Mouse (Mus musculus) testis, adult 2 months (tissue): ENCODE measurements around the gene Zfp39. TPM values are rescaled to one million over a fixed set of nuclear protein-coding genes. Genes with fewer than 3 reads are reported as not detected.

Experiments used
- H3K27ac ChIP-seq: fragments of 200-500 bp; 2 replicates; pipeline ENCODE4 v1.5.1; 2012; ENCODE audit warnings: low read depth, low read length; ENCODE audit not compliant: control insufficient read depth, insufficient read depth
- H3K27me3 ChIP-seq: fragments of 200-500 bp; 2 replicates; pipeline ENCODE4 v1.6.1; 2012; ENCODE audit warnings: mild to moderate bottlenecking, low read length, moderate library complexity; ENCODE audit not compliant: control insufficient read depth, insufficient read depth
- H3K36me3 ChIP-seq: fragments of 200-500 bp; 2 replicates; pipeline ENCODE4 v1.6.1; 2012; ENCODE audit warnings: mild to moderate bottlenecking, low read length; ENCODE audit not compliant: control insufficient read depth, insufficient read depth
- H3K4me1 ChIP-seq: fragments of 200-500 bp; 2 replicates; pipeline ENCODE4 v1.6.1; 2012; ENCODE audit warnings: low read length; ENCODE audit not compliant: control insufficient read depth, insufficient read depth
- H3K4me3 ChIP-seq: fragments of 200-500 bp; 2 replicates; pipeline ENCODE4 v1.5.1; 2012; ENCODE audit warnings: low read depth, mild to moderate bottlenecking, low read length, moderate library complexity, mixed read lengths; ENCODE audit not compliant: control insufficient read depth
- CTCF ChIP-seq: fragments of 200-500 bp; IDR thresholded peaks from 2 replicates; pipeline ENCODE4 v1.5.1; 2012; ENCODE audit warnings: low read depth, mild to moderate bottlenecking, inconsistent platforms, low read length, moderate library complexity; ENCODE audit not compliant: control insufficient read depth, insufficient read depth, insufficient replicate concordance
- POLR2A ChIP-seq: fragments of 200-500 bp; IDR thresholded peaks from 2 replicates; pipeline ENCODE4 v1.6.1; 2012; ENCODE audit warnings: low read depth, mild to moderate bottlenecking, inconsistent platforms, low read length, moderate library complexity; ENCODE audit not compliant: control insufficient read depth
- polyA plus RNA-seq: library from polyadenylated mRNA; depleted of rRNA; stranded (reverse); fragments of >200 nt; gene quantifications from 2 replicates; pipeline ENCODE4 v1.2.3, GENCODE M21; 2012; rRNA removed

Zfp39 gene
- 23.7 and 35.2 TPM in 2 replicates for polyA plus RNA-seq

DNA sequence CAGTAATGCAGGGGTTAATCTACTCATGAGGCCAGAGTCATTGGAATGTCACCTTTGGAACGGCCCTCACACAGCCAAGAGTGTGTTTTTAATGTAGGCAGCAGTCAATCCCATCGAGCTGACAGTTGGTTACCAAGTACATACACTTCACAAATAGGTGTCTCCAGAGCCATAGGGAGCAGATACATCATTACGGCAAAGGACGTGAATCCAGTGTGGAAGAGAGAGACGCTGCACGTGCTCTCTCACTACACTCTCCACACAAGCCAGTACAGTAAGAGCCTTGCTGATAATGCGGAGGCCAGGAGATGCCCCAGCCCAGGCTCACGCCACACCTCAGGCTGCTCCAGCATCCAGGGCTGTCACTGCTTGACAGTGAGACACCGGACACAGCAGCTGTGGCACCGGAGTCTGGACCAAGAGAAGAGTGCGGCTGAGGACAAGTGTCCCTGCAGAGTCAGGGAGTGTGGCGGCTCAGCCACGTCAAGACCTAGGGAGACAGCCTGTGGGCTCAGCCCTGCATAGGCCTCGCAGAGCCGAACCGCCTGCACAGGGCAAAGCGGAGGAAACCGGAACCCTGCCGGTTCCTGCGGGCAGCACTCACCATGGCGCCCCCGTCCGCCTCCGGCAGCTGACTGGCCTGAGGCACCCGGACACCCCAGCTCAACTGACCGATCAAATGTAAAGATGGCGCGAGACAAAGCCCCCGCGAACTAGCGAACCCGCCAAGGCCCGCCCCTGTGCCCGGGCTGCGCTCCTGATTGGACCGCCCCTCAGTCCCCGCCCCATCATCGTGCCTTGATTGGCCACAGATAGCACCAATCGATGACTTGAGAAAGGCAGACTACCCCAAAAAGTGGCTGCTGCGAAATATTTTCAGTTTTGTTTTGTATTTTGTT lies at the start of gene Zfp39:
TSS of gene Zfp39 (minus strand) at position 715 of the 899 bp plus-strand sequence.
- H3K36me3 ChIP-seq = peaks cover 2% of the 10 kb centered on the region
- TF ChIP-seq CTCF (no peak), POLR2A (peak; percentile 82)
- H3K4me1 ChIP-seq = peaks cover 7% of the 10 kb centered on the region
- H3K27ac ChIP-seq = peak within 1 kb of the TSS; percentile 93
- H3K4me3 ChIP-seq = peak within 1 kb of the TSS; percentile 89
- H3K27me3 ChIP-seq = no peaks in the 10 kb centered on the region

DNA sequence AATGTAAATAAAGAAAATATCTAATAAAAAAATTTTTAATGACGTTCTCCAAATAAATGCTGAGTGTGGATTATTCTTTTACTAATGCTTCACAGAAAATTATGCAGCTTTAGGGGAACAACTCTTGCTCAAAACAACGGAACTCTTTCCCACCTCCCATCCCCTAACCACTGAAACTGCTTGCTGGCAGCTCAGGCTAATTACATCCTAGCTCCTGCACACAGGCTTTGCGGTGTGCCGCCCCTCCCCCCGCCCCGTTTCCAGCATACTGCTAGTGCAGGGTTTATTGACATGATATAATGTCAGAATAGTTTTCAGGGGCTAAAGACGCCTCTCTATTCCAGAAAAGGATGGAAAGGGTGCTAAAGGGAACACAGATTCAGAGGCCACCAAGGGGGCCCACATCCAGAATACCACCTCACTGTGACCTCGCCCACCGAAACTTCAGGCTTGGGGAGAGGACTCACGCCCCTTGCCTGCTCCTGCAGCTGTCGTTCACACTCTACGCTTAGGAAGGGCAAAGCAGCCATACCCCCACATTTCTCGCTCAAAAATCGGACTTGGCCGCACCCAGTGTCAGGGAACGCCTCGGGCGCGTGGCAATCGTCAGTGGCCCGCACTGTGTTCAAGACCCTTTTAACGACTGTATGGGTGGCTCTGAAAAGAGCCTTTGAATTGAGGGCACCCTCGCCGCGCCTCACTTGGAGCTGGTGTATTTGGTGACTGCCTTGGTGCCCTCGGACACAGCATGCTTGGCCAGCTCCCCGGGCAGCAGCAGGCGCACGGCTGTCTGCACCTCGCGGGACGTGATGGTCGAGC lies 49.5 kb upstream of the Zfp39 start:
- Histone ChIP-seq H3K27ac (peak overlapping the region; percentile 98), H3K4me1 (peaks cover 10% of the 10 kb centered on the region), H3K27me3 (no peaks in the 10 kb centered on the region)

DNA sequence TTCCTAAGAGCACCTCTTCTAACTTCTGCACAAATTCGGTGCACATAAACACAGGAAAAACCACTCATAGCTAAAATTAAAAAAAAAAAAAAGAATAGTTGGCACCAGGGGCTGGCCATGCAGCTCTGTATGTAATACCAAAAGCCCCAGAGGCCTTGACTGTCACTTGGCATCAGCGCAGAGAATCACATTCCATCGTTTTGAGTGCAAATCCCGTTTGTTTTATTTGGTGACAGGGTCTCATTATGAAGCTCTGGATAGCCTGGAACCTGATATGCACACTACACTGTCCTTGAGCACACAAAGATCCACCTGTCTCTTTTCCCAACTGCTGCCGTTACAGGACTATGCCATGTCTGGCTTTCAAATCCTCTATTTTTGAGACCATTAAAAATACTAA lies 47.2 kb upstream of the Zfp39 start:
- H3K27me3 ChIP-seq = no peaks in the 10 kb centered on the region
- TF ChIP-seq POLR2A (no peak), CTCF (no peak)
- no peak overlapping the region for H3K27ac ChIP-seq
- H3K4me1 ChIP-seq = peaks cover 16% of the 10 kb centered on the region
- no peaks in the 10 kb centered on the region for H3K36me3 ChIP-seq
- no peak overlapping the region for H3K4me3 ChIP-seq

More for the DNA sequence above, 49.5 kb upstream of the Zfp39 start:
- no peak for TF ChIP-seq CTCF
- TF ChIP-seq POLR2A = no peak
- Histone ChIP-seq H3K36me3 (no peaks in the 10 kb centered on the region), H3K4me3 (peak overlapping the region; percentile 92)

DNA sequence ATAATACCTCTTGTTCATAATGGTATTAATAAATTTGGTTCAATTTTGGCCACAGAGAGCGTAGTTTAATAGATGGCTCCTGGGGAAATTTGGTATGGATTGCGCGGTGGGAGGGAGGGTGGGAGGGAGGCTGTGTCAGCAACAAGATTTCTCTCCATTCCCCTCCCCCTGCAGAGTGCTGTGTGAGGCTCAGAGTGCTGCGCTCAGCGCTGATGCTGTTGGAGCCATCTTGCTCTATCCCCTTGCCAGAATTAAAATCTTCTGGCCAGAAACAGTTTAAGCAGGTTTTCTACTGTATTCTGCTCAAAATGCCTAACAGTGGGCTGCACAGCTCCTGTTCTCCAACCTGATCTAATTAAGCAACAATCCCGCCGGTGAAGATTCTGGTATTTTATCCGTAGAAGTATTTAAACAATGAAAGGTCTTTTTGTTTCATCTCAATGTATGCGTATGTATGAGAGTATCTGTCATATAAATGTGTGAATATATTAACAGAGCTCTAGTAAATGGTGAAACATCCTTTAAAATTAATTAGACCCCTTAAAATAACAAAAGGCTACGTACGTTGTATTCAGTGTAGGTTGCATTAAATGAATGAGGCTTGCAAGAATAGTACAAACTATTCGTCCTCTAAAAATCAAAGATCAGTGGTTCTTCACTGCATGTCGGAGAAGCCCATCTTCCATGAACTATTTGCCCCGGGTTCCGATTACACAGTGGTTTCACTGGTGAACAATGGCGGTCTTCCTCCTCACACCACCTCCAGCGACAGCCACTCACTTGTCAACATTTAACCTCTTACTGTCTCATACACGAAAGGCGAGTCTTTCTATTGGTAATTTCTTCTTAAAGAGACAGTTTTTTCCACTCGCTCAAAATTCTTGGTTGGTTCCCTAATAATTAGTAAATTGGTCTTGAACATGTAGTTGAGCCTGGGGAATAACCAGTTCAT lies 45.7 kb upstream of the Zfp39 start:
- Histone ChIP-seq H3K4me3 (no peak overlapping the region), H3K36me3 (no peaks in the 10 kb centered on the region), H3K4me1 (peaks cover 16% of the 10 kb centered on the region), H3K27ac (peak overlapping the region; percentile 36; the same call in 1 of the 2 replicates), H3K27me3 (no peaks in the 10 kb centered on the region)
- no peak for TF ChIP-seq POLR2A
- no peak for TF ChIP-seq CTCF

DNA sequence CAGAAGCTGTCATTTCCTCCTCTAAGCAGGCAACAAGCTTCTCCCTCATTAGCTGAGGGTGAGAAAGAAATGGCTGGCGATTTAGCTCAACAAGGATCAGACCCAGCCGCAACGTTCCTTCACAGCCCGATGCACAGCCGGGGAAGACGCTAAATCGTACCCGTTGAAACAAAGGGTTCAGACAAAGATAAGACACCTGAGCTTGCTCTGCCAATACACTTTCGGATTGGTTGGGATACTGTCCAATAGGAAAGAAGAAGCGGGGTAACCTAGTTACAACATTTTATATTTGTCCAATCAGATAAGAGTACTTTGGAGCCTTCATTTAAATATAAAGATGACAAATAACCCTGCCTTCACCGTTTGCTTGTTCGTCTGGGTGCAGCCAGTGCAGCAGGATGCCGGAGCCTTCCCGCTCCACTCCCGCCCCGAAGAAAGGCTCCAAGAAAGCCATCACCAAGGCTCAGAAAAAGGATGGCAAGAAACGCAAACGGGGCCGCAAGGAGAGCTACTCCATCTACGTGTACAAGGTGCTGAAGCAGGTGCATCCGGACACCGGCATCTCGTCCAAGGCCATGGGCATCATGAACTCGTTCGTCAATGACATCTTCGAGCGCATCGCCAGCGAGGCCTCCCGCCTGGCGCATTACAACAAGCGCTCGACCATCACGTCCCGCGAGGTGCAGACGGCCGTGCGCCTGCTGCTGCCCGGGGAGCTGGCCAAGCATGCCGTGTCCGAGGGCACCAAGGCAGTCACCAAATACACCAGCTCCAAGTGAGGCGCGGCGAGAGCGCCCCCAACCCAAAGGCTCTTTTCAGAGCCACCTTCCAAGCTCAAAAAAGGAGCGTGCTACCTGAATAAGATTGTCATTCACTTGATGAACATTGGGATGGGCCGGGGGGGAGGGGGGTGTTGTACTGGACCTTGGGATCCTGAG lies 44.8 kb upstream of the Zfp39 start, which contains the start of gene Hist3h2ba:
TSS of gene Hist3h2ba (plus strand) at position 379 of the 938 bp plus-strand sequence.
- Histone ChIP-seq H3K36me3 (no peaks in the 10 kb centered on the region), H3K27me3 (no peaks in the 10 kb centered on the region), H3K4me3 (peak within 1 kb of the TSS; percentile 44), H3K27ac (peak within 1 kb of the TSS; percentile 50), H3K4me1 (peaks cover 13% of the 10 kb centered on the region)
- TF ChIP-seq POLR2A (peak; percentile 59; the same call in 1 of the 2 replicates), CTCF (no peak)

DNA sequence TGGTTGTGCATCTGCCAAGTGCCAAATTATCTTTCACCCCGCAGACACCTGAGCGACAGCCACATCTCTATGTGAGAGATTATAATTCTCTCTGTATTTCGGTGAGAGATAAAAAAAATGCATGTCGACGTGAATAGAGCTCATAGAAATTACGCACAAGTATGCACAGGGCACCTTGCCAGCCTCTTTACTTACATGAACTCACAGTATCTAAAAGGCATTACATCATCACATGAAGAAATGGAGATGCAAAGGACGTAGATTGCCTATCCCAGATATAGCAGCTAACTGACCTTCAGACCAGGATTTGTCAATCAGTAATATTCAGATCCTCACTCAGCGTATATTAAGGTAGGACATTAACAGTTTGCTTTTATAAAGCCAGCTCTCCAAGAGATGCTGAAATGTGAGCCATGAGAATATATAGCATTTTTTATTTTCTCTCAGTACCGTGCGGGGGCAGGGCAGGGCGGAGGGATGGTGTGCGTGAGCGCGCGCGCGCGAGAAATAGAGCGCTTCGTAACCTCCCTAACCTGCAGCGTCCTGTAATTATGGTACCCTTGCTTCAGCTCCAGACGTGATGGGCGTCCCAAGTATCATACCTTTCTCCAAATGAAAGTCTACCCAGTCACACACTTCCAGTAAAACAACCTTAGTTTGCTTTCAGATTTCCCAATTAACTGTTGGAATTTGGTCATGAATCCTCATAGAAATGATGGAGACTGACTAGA lies 43.9 kb upstream of the Zfp39 start:
- Histone ChIP-seq H3K4me3 (peak overlapping the region; percentile 36; the same call in 1 of the 2 replicates), H3K36me3 (no peaks in the 10 kb centered on the region), H3K27ac (peak overlapping the region; percentile 50), H3K4me1 (peaks cover 6% of the 10 kb centered on the region), H3K27me3 (no peaks in the 10 kb centered on the region)
- TF ChIP-seq CTCF (no peak), POLR2A (no peak)
